In genomic region chr2:162794285-162794684, GRCm38 (mm10) we compare ENCODE assay signal across 19 mouse cellular contexts.
"Had no signal": no experiment of that assay in that cellular context is flagged by ENCODE, and none has a peak within 500 bp of the region (broad histone marks: within the 10 kb centered on the region; RNA-seq: fewer than 3 reads in every experiment).

No protein-coding gene starts in this region.

- H3K4me1 ChIP-seq: liver, embryonic 15.5 days; lung, embryonic 15.5 days; megakaryocyte, embryonic 14.5 days; neural tube, embryonic 12.5 days; stomach, embryonic 15.5 days had no signal

- H3K36me3 ChIP-seq: liver, embryonic 15.5 days; lung, embryonic 15.5 days; midbrain, embryonic 13.5 days; midbrain, embryonic 15.5 days; neural tube, embryonic 12.5 days; stomach, embryonic 15.5 days had no signal

- H3K27me3 ChIP-seq: liver, embryonic 15.5 days; lung, embryonic 15.5 days; megakaryocyte, embryonic 14.5 days; midbrain, embryonic 13.5 days; midbrain, embryonic 15.5 days; neural tube, embryonic 12.5 days; stomach, embryonic 15.5 days had no signal

- H3K27ac ChIP-seq: liver, embryonic 15.5 days; lung, embryonic 15.5 days; macrophage; midbrain, embryonic 13.5 days; midbrain, embryonic 15.5 days; neural tube, embryonic 12.5 days; stomach, embryonic 15.5 days; stomach, postnatal 0 days had no signal

- H3K9ac ChIP-seq: liver, embryonic 15.5 days; liver, postnatal 0 days; lung, embryonic 15.5 days; midbrain, embryonic 13.5 days; midbrain, embryonic 15.5 days; neural tube, embryonic 12.5 days; stomach, embryonic 15.5 days had no signal

- DNase-seq: liver, postnatal 0 days; lung, adult 2 months; lung, postnatal 14 days; lung, postnatal 36 days; right cerebral cortex, postnatal 25 days; thymus, adult 2 months; thymus, postnatal 25 days; thymus, postnatal 4 days had no signal

- H3K4me2 ChIP-seq: liver, embryonic 15.5 days; lung, embryonic 15.5 days; midbrain, embryonic 11.5 days; midbrain, embryonic 13.5 days; midbrain, embryonic 15.5 days; neural tube, embryonic 12.5 days; stomach, embryonic 15.5 days had no signal

- H3K4me3 ChIP-seq: liver, embryonic 15.5 days; lung, embryonic 15.5 days; megakaryocyte, embryonic 14.5 days; midbrain, embryonic 13.5 days; midbrain, embryonic 15.5 days; neural tube, embryonic 12.5 days; stomach, embryonic 15.5 days had no signal

- ATAC-seq: liver, postnatal 0 days; lung, postnatal 0 days; midbrain, embryonic 13.5 days; midbrain, embryonic 15.5 days had no signal

- H3K9me3 ChIP-seq: liver, embryonic 15.5 days; lung, embryonic 15.5 days; megakaryocyte, embryonic 14.5 days; midbrain, embryonic 13.5 days; midbrain, embryonic 15.5 days; neural tube, embryonic 12.5 days; stomach, embryonic 15.5 days had no signal
